Mouse (Mus musculus) cerebellum, adult 2 months (tissue): ENCODE measurements around the gene Usp8.

Source experiments
- CTCF ChIP-seq: fragments of 200-500 bp; IDR thresholded peaks from 2 replicates; pipeline ENCODE4 v1.5.1; 2011; ENCODE audit warnings: low read depth, mild to moderate bottlenecking, control low read depth, low read length, moderate library complexity, borderline replicate concordance; ENCODE audit not compliant: insufficient read depth
- POLR2A ChIP-seq: fragments of 200-500 bp; IDR thresholded peaks from 2 replicates; pipeline ENCODE4 v1.6.1; 2011; ENCODE audit warnings: low read length, control low read depth, borderline replicate concordance; ENCODE audit not compliant: insufficient read depth

- TF ChIP-seq CTCF: no peak
- TF ChIP-seq POLR2A: no peak
Observed at GRCm38 (mm10) chr2:126801980-126802379, 94.9 kb downstream of the Usp8 start.
